Mouse (Mus musculus) erythroblast, embryonic 14.5 days (primary cell): ENCODE data around the gene Mlxipl.

Experiments used
- GATA1 ChIP-seq: IDR thresholded peaks from 2 replicates; pipeline ENCODE4 v1.6.1; 2012; ENCODE audit warnings: low read length, inconsistent platforms, mixed read lengths
- TAL1 ChIP-seq: IDR thresholded peaks from 3 replicates; pipeline ENCODE4 v1.6.1; 2012; ENCODE audit warnings: low read length, inconsistent platforms, mixed read lengths

- TF ChIP-seq GATA1 = no peak
- no peak for TF ChIP-seq TAL1
Observed at GRCm38 (mm10) chr5:135044575-135044974, 45.1 kb upstream of the Mlxipl start.
